Mouse (Mus musculus) ovary, adult 18-20 months (tissue): ENCODE data around the gene Pdk2.

Source experiments
- DNase-seq: peaks from one replicate; pipeline ENCODE4 v3.0.0; 2022; ENCODE audit warnings: low spot score, mixed read lengths

Gene Pdk2

DNA sequence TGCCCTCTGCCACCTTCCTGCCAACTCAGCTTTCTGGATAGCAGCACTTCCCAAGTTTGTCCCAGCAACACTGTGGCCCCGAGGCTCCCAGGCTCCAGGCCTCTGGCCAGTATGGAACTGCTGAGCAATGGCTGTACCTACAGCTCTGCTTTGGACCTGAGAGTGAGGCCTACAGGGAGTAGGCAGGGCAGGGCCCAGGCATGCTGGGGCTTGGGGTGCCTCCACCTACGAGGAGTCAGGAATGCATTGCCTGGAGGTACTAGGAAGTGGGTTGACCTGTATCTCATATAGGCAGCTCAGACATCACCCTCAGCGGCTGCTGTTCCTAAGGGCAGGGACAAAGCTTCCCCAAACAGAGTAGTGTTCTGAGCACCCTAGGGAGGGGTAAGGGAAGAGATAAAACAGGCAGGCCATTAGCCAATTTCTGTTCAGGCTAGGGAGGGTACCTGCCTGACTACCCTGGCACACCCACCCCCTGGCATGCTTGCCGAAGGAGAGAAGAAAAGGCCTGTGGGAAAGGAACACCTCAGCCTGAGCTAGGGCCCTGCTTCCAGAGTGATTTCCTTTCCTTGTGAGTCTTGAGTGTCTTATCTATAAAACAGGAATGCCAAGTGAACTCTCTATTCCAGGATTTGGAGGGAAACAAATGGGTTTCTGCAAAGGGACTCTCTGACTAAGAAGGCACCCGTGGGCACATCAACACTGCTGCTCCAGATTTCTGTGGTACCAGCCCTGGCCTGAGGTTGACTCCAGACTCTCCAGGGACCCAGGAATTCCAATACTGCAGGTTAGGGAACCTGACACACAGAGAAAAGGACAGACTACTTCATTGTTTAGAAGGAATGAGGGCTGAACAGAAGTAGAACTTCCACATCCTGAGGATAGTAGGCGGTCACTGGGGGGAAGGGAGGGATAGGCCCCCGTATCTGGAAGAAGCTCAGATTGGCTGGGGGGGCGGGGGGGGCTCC is 29.3 kb upstream of the Pdk2 start:
- DNase-seq: no peak

DNA sequence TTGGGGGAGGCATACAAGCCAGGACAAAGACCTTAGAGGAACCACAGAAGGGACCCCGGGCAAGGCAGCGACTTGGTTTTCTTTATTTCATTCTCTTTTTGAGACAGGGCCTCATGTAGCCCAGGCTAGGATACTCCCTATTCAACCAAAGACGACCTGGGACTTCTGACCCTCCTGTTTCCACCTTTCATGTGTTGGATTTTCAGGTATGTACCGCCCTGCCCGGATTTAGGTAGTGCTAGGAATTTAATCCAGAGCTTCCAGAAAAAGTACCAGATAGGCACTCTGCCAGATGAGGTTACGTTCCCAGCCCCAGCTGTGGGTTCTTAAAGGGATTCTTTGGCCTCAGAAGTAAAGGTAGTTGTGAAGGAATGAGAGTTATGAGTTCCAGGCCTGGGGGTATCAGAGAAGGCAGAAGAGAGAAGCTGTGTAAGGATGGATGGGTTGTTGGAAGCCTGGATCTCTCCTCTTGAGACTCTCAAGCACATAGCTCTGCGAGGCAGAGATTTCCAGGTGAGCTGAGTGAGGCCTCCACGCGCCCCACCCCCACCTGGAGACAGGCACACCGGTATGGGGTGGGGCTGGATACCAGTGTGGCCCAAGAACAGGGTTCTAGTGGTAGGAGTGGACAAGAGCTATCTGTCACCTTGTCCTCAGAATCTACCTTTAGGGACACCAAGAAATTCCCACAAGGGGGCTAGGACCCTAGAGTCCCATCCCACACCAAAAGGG is 28.2 kb upstream of the Pdk2 start:
- no peak for DNase-seq

DNA sequence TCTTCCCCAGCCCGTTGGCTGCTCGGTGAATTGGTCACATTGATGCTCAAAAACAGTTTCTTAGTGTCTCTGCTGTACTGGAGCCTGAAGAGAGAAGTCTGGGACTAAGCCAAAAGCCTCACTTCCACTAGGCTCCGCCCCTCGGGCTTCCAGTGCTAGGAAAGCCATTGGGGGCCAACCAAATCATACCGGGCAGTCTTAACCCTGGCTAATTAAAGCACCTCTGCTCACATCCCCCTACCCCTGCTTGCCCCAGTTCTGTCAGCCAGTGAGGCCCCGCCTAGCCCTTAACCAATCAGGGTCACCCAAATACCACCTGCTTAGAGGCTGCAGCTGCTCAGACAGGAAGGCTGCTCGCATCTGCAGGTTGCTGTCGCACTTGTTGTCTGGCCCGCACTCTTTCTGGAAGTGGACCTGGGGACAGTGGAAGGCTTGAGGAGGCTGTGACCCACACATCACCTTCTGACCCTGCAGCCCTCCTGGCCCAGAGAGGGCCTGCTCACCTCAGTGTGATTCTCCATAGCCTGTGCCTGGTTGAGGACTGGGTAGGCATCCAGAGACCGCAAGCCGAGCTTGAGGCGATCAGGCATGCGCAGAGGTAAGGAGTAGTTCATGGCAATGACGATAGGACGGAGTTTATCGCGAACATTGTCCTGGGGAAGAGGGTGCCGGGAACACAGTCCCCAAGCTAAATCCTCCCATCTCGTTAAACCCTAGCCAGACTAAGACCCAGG is 15.8 kb upstream of the Pdk2 start:
- no peak for DNase-seq

DNA sequence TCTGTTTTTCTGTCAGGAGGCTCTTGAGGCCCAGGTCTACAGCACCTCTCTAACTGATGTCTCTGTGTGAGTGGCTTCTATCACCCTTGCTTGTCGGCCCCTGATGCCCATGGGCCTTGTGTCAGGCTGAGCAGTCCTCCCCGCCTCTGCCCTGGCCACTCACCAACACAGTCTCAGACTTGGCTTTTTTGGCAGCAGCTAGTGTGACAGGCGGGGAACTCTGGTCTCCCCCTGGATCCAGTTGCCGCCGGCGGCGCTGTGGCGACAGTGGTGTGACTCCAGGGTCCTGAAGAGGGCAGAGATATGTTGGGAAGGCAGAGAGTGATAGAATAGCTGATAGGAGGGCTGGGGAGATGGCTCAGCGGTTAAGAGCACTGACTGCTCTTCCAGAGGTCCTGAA is 11.9 kb upstream of the Pdk2 start:
- no peak for DNase-seq

DNA sequence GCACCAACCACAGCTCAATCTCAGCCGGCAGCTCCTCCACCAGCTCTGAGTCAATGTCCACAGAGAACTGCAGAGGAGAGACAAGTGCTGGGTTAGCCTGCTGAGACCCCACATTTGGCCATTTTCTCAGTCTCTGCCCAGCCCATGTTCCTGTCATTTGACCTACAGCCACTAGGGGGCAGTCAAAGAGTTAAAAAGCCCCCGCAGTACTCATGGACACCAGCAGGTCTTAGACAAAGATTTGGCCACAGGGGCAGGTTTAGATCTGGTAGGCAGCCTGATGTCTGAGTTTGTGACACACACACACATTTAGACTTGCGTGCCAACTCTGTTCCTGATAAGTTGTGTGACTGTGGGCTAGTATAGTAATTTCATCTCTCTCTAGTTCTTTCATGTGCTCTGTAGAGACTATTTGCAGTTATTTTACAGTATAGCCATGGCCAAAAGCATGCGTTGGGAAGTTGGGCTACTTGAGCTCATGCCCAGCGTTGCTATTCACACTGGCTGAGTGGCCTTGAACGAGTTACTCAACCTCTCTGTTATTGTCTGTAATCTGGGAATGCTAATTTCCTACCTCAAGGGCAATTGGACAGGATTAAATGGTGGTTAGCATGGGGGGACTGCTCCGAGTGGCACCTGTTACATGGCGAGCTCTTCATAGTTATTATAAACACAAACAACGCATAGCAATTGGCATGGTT is 6.0 kb upstream of the Pdk2 start:
- no peak for DNase-seq

DNA sequence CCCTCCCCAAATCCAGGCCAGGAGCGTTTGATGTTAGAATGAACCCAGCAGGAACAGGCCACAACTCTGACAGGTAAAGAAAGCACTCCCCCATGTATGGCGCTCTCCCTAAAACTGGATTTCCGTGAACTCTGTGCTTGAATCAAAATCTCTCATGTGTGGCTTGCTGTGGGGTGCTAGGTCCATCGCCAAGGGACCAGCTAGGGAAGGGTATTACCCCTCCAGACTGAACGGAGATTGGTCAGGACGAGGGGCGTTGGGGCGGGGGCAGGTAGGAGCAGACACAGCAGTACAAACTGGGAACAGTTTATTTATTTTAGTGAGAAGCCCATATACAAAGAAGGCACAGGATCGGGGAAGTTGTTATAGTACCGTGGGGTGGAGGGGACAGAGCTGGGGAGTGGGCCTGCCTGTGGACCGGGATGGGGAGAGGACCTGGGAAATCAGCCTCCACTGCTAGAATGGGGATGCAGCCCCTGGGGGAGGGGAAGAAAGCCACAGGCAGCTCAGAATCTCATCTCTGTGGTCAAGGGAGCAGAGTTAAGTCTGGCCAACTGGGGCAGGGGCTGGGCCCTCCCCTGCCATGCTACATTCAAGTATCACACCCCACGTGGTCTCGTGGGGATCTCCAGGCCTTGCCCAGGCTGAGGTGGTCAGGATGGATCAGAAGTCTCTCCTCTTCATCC is 3.2 kb upstream of the Pdk2 start:
- DNase-seq: no peak

DNA sequence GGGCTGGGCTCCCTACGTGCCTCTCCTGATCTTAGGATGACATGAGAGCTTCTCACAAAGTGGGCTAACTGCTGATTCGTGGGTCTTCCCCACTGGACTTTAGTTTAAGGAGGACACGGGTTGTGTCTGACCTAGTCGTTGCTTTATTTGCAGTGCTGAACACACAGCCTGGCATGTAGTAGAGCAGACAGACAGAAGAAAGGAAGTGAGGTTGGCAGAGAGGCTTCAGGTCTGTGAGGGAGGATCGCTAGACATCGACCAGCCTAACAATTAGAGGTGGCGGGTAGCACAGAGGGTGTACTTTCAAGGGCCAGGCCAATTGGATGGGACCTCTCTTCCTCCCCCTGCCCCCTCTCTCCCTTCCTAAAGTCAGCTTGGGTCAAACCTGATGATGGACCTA is 2.5 kb upstream of the Pdk2 start:
- no peak for DNase-seq

DNA sequence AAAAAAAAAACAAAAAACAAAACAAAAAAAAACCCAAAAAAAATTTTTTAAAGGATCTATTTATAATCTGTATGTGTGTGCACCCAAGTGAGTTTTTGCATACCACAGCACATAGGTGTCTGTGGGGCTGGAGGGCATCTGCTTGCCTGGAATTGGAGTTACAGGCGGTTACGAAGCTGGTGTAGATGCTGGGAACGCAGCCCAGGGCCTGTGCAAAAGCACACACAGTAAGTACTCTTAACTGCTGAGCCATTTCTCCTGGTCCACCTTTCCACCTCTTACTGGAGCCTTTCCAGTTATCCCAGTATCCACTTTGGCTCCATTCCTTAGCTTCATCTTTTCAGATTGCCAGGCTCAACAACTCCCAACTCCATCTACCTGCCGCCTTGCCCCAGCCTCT is 1.9 kb upstream of the Pdk2 start:
- no peak for DNase-seq

DNA sequence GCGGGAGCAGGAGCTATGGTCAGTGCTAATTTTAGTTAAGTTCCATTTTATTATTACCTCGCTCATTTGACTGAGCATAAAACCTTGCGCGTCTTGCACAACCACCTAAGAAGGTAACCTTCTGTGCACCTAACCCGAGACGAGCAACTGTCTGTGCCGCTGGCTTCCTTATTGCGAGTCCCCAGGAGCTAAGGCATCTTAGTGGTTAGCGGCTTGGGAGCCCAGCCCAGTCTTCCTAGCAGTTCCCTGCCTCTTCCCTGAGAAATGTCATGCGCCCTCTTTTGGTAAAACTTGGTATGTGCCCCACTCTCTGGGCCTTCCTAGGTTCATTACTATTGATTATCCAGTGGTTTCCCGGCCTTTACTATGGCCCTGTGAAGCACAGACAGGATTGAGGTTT is 942 bp upstream of the Pdk2 start:
- peak; percentile 66 for DNase-seq

DNA sequence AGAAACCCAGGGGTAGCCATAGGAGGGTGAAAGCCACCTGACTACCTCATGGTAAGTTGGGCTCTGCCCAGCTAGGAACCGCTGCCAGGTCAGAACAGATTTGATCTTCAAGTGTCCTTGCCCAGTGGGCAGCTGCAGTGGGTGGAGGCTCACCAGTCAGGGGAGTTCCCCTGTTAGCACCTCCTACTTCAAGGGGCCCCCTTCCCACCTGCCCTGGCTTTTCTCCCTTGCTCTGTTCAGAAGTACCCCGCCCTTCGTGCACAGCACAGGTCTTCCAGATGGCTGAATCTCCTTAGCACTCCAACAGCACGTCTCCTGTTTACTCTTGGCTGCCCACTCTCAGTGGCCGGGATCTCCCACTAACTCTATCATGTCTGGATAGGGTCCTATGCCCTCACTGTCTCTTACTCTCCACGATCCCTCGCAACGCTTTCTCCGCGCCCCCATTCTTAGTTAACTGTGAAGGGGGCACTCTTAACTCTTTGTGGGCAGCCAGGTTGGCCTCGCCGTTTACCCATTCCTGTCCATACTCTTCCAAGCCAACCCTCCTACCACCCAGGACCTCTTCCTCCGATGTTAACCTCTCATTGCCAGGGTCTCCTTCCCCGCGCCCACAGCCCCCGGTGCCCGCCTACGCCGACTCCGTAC is 539 bp downstream of the Pdk2 start:
- peak; percentile 69 for DNase-seq

DNA sequence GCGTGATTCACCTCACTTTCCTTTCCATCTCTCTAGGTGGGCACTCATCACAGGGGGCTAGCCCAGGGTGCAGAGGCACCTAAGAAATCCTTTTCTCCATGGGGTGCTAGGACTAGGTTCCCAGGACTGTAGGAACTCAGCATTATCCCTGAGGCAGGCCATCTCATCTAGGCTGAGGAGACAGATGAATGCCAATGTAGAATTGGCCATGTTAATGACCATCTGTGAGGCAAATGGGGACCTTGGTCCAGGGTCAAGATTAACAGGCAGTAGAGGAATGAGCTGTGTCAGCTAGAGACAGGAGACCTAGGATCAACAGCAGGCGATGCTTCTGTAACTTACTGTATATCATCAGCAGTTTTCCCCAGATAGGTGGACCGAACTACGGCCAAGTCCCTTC is 1.4 kb downstream of the Pdk2 start:
- DNase-seq: no peak

DNA sequence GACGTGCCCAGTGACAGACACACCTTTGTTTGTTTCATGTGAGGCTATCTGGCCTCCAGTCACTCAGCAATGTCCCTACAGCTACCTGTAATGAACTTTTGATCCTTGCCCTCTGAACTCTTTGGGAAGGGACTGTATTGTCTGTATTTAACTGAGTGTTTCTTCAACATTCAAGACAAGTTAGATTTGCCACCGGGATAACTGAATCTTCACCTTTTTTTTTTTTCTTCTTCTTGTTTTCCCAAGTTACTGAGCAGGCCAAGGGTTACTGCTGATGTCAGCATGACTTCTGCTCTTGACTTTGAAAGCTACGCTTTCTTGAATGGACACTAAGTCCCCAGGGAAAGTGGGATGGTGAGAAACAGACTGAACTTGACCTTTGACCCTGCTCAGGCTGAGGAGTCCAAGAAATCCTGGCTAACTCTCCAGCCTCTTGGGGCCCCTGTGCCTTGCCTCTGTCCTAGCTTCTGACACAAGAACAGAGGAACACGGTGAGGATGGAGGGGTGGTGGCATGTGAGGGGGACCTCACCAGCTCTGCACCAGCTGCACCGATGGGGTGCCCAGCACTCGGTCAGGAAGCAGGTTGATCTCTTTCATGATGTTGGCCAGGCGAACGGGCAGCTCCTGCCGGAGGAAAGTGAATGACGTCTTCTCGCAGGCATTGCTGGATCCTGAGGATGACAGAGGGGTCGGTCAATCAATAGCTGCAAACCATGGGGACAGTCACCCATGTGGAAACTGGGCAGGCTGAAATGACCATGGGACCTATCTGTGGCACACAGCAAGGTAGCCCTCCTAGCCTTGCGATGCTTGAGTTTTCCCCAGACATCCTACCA is 2.1 kb downstream of the Pdk2 start:
- DNase-seq: no peak

DNA sequence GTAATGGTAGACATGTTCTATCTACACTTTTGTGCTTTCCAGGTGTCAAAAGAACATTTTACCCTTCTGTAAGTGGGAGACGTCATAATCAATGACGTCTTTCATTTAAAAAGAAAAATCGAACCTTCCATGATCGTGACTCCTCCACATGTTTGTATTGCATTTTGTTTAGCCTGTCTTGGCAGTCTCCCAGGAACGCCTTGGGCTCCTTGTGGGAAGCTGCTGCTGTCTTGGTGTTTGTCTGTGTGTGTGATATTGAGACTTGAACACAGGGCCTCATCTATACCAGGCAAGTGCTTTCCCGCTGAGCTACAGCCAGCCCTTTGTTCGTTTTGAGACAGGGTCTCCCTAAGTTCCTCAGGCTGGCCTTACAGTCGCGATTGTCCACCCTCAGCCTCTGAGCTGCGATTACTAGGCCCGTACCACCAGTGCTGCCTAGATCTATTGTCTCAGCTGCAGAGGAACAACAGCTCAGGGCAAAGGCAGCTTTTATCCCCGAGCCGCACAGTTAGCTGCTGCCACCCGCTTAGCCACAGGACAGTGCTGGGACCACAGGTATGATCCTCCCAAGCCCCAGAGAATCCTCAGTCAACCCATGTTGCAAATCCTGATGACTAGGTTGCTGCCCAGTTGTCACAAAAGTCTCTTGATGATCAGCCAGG is 2.9 kb downstream of the Pdk2 start:
- no peak for DNase-seq

DNA sequence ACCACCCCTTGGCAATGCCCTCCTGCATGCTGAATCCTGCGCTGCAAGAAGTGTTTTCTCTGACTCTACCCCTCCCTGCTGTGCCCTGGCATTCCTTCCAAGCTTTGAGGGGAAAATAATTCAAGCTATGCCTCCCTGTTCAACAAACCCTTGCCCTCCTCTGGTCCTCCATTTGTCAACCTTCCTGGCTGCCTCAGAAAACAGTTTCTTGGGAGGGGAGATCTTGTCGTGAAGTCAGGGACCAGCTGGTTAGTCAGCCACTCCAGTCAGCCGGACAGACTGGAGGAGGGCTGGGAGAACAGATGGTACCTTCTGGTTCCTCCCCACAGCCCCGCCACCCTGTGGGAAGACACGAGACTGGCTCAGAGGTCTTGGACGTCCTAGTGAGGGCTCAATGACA is 3.8 kb downstream of the Pdk2 start:
- DNase-seq: no peak

DNA sequence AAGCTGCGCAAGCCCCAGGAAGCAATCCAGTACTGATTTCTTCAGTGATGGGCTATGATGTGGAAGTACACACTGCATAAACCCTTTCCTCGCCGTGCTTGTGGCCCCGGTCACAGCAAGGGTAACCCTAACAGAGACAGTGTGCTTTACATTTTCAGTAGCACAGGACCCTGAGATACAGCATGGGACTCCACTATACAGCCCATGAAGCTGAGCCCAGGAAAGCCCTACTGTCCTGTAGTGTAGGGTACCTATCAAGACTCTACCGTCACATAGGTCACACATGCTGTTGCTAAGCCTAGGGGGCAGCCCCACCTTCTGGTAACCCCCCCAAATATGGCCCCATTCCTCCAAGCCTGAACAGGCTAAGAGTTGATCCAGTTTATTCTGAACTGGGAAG is 4.6 kb downstream of the Pdk2 start:
- DNase-seq: no peak

DNA sequence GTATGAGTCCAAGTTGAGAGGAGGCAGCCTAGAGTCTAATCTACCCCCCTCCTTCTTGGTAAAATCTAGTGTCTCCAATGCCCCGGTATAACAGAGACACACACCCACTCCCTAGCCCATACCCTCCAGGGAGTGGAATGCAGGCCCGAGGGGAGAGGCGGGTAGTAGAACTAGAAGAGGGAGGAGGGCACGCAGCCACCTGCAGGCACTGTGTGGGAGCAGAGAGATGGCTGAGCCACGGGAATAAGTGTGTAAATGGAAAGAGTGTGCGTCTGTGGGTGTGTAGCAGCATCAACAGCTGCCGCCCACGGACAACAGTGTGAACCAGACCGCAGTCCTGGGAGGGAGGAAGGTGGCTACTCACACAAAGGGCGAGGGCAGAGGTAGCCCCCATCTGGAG is 6.3 kb downstream of the Pdk2 start:
- no peak for DNase-seq

DNA sequence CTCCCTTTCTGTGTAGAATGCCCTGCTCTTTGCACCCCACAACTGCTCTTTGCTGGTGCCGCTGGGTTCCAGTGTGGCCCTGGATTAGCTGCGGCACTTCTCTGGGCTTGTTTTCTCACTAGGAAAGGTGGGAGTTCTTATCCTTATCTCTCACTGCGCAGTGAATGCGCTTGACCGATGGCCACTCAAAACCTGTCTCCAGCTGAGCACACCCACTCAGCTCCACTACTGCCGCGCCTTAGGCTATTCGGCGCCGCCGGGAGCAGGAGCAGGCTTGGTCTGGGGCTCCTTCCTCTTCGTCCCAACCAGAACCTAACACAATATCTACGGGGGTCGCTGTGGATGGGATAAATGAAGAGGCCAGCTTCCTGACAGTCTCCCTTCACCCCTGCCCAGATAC is 7.5 kb downstream of the Pdk2 start:
- DNase-seq: no peak

DNA sequence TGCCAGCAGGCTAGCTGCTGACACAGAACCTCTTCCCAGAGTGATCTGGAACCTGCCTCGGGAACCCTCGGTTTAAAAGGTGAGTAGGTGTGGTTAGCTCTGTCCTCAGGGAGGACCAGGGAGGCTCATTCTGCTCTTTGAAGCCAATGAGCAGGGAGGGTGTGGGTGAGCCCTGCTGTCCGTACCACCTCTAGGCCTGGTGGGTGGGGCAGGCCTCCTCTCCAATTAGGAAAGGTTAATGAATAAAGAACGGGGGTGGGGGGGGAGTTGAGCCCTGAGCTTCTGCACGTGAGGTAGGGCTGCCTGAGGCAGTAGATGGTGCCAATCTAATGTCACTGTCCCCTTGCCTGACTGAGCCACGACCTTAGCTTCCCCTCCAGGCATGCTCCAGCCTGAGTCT is 8.2 kb downstream of the Pdk2 start:
- DNase-seq: no peak

DNA sequence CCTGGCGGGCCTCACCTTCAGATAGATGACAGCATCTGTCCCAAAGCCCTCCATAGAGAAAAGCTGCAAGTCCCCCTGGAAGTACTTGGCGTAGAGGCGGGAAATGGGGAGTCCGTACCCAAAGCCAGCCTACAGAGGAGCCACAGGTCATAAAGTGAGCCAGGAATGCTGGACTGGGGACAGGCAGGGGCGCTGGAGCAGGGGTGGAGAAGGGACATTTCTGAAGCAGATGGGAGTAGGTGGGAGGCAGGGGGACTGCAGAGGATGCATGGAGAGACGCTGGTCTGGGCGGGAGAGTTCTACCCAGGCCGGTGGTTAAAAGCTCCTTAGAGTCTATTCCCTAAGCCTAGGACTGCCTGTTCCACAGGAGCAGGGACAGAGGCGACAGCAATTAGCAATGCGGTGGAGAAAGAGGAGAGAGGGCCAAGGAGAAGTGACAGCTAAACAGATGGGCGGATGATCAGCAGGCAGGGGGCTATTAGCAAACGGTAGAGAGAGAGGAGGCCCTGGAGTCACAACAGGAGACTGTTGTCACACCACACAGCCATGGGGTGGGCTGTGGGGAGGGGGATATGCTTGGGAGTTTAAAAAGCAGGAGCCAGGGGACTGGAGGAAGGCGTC is 13.2 kb downstream of the Pdk2 start:
- no peak for DNase-seq
